Mouse (Mus musculus): ENCODE measurements around the gene Pgghg. TPM values are rescaled to one million over a fixed set of nuclear protein-coding genes. Genes with fewer than 3 reads are reported as not detected.
A peak's percentile ranks its signal among the peaks of the same experiment; 100 is the strongest.

Pgghg gene
- total RNA-seq (2021) (10 to 100 TPM; 26.5 to 48.7 TPM), polyA plus RNA-seq (2012; rRNA removed) (56.0 and 59.0 TPM in 2 replicates)
- long read RNA-seq, transcript Pgghg-201 (14 exons, 2,981 nt) = major isoform, 14 of 42 reads
- long read RNA-seq, partial matches to known transcripts = 12 of 42 reads
- long read RNA-seq, other reads (novel, unspliced or antisense) = 15 of 42 reads

GRCm38 (mm10) chr7:140941222-140942051 is at the start of gene Pgghg:
TSS of gene Pgghg (plus strand) at chr7:140941391.
- DNase-seq = peak; percentile 94

GRCm38 (mm10) chr7:140894031-140894430 is 47.2 kb upstream of the Pgghg start:
- DNase-seq = no peak

GRCm38 (mm10) chr7:140894611-140895010 is 46.6 kb upstream of the Pgghg start:
- DNase-seq = no peak

- DNase-seq = no peak
Measured at GRCm38 (mm10) chr7:140897863-140898262, 43.3 kb upstream of the Pgghg start.

- peak; percentile 47 for DNase-seq
Measured at GRCm38 (mm10) chr7:140899121-140899520, 42.1 kb upstream of the Pgghg start.

- DNase-seq = no peak
Measured at GRCm38 (mm10) chr7:140900220-140900619, 41.0 kb upstream of the Pgghg start, which contains the start of gene Cox8b. TSS of gene Cox8b (minus strand) at chr7:140900446.

- DNase-seq = peak; percentile 51
Measured at GRCm38 (mm10) chr7:140902036-140902875, 38.9 kb upstream of the Pgghg start.

- peak; percentile 78 for DNase-seq
Measured at GRCm38 (mm10) chr7:140903212-140903611, 38.0 kb upstream of the Pgghg start.

GRCm38 (mm10) chr7:140905642-140906081 is 35.5 kb upstream of the Pgghg start:
- no peak for DNase-seq

- peak; percentile 80 for DNase-seq
Measured at GRCm38 (mm10) chr7:140907131-140907530, 34.1 kb upstream of the Pgghg start.

- no peak for DNase-seq
Measured at GRCm38 (mm10) chr7:140907697-140908096, 33.5 kb upstream of the Pgghg start.

GRCm38 (mm10) chr7:140908181-140908580 is 33.0 kb upstream of the Pgghg start:
- no peak for DNase-seq

GRCm38 (mm10) chr7:140908634-140909107 is 32.5 kb upstream of the Pgghg start:
- peak; percentile 89 for DNase-seq

GRCm38 (mm10) chr7:140912293-140912692 is 28.9 kb upstream of the Pgghg start:
- DNase-seq = no peak

GRCm38 (mm10) chr7:140912846-140913482 is 28.2 kb upstream of the Pgghg start:
- DNase-seq = no peak

- DNase-seq = no peak
Measured at GRCm38 (mm10) chr7:140914031-140914690, 27.0 kb upstream of the Pgghg start.

GRCm38 (mm10) chr7:140919911-140920310 is 21.3 kb upstream of the Pgghg start:
- DNase-seq = no peak

GRCm38 (mm10) chr7:140920418-140921029 is 20.7 kb upstream of the Pgghg start, which contains the start of gene Nlrp6:
TSS of gene Nlrp6 (plus strand) at chr7:140920902.
- DNase-seq = no peak

GRCm38 (mm10) chr7:140921225-140921975 is 19.8 kb upstream of the Pgghg start:
- no peak for DNase-seq
